Mouse (Mus musculus) retina, postnatal 7 days (tissue): ENCODE results near the gene Tomm7.
"Not testable (repeated sequence)": the region's sequence is repeated elsewhere in the genome, so short reads cannot be mapped to it uniquely, and the experiment has no call there.

Experiments used
- DNase-seq: peaks from one replicate; pipeline ENCODE4 v3.0.0-alpha.2; 2012; ENCODE audit warnings: low read depth, low spot score

Gene Tomm7

GRCm38 (mm10) chr5:23843674-23844530 is at the start of gene Tomm7:
Gene Tomm7 (minus strand): TSS chr5:23844161.
- peak; percentile 93 for DNase-seq

GRCm38 (mm10) chr5:23893156-23893863 is 49.3 kb upstream of the Tomm7 start:
- DNase-seq = no peak

GRCm38 (mm10) chr5:23890734-23891133 is 46.8 kb upstream of the Tomm7 start:
- peak; percentile 14 for DNase-seq

GRCm38 (mm10) chr5:23889461-23889860 is 45.5 kb upstream of the Tomm7 start:
- no peak for DNase-seq

GRCm38 (mm10) chr5:23887111-23887510 is 43.1 kb upstream of the Tomm7 start:
- no peak for DNase-seq

- DNase-seq = no peak
Observed at GRCm38 (mm10) chr5:23874457-23874856, 30.5 kb upstream of the Tomm7 start.

GRCm38 (mm10) chr5:23872586-23872985 is 28.6 kb upstream of the Tomm7 start:
- no peak for DNase-seq

- DNase-seq = not testable (repeated sequence)
Observed at GRCm38 (mm10) chr5:23871323-23871722, 27.4 kb upstream of the Tomm7 start.

GRCm38 (mm10) chr5:23865941-23866340 is 22.0 kb upstream of the Tomm7 start:
- no peak for DNase-seq

- DNase-seq = no peak
Observed at GRCm38 (mm10) chr5:23864054-23864965, 20.3 kb upstream of the Tomm7 start.

GRCm38 (mm10) chr5:23863166-23864053 is 19.4 kb upstream of the Tomm7 start:
- no peak for DNase-seq

GRCm38 (mm10) chr5:23862291-23862690 is 18.3 kb upstream of the Tomm7 start:
- DNase-seq = no peak

- no peak for DNase-seq
Observed at GRCm38 (mm10) chr5:23861721-23862120, 17.8 kb upstream of the Tomm7 start.

GRCm38 (mm10) chr5:23859896-23860295 is 15.9 kb upstream of the Tomm7 start:
- DNase-seq = no peak

- DNase-seq = no peak
Observed at GRCm38 (mm10) chr5:23859087-23859718, 15.2 kb upstream of the Tomm7 start.

- no peak for DNase-seq
Observed at GRCm38 (mm10) chr5:23858643-23859042, 14.7 kb upstream of the Tomm7 start.

GRCm38 (mm10) chr5:23858001-23858400 is 14.0 kb upstream of the Tomm7 start:
- DNase-seq = no peak

- no peak for DNase-seq
Observed at GRCm38 (mm10) chr5:23857189-23857588, 13.2 kb upstream of the Tomm7 start.

- DNase-seq = no peak
Observed at GRCm38 (mm10) chr5:23856164-23856563, 12.2 kb upstream of the Tomm7 start.

GRCm38 (mm10) chr5:23855484-23855883 is 11.5 kb upstream of the Tomm7 start:
- DNase-seq = no peak
